Mouse (Mus musculus): ENCODE data around the gene 3110070M22Rik.
"Not testable (repeated sequence)": the region's sequence is repeated elsewhere in the genome, so short reads cannot be mapped to it uniquely, and the experiment has no call there.

GRCm38 (mm10) chr13:119492083-119492482 lies 3.9 kb upstream of the 3110070M22Rik start:
- not testable (repeated sequence) for TF ChIP-seq CTCF, EP300 (IDR thresholded peaks at IDR 0.05; ENCODE audit: low read depth)
